Mouse (Mus musculus): Measurements from ENCODE around the gene Spon1.

DNA sequence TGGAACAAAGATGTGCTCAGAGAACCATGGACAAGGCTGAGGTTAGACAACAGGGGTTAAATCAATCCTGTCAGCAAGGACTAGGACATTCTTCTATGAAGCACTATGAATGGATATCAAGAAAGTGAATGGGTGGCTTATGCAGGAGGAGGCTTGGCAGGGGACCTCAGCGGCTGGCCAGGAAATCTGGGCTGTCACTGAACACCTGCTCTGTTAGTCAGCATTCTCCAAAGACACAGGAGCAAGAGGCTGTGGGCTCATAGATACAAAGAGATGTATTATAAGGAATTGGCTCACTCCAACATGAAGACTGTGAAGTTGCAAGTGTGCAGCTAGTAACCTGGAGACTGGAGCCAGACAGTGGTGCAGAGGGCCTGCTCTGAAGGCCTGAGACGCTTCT is 154.3 kb downstream of the Spon1 start:
- TF ChIP-seq CTCF (conservative IDR thresholded peaks at IDR 0.05 in 1 of 2, IDR thresholded peaks at IDR 0.05 in 1 of 2; ENCODE audit: low read depth in 2 of 2, low read length in 2 of 2) (no peak), MAFK (IDR thresholded peaks at IDR 0.05; ENCODE audit: insufficient replicate concordance, low read length) (no peak), POLR2A (IDR thresholded peaks at IDR 0.05; ENCODE audit: low read depth, low read length) (no peak)
